In genomic region chr9:31281011-31281662, GRCm38 (mm10) we compare ENCODE assay signal across 8 mouse cellular contexts. TPM values are rescaled to one million over a fixed set of nuclear protein-coding genes. Genes with fewer than 3 reads are reported as not detected.
DNase-seq lines count a peak whose midpoint lies in the region; ATAC-seq and TF ChIP-seq lines count a peak whose summit lies in the region.

No protein-coding gene starts in this region.

- peak; percentile 79 for ATAC-seq in intestine, embryonic 14.5 days (replicated peaks; ENCODE audit: low FRiP score, low TSS enrichment, low read depth)
- ATAC-seq in liver, embryonic 15.5 days (ENCODE audit: insufficient read depth): peak; percentile 62
- ATAC-seq in neural tube, embryonic 12.5 days (ENCODE audit: low FRiP score, low read depth): peak; percentile 61

- peak overlapping the region; percentile 96 for H3K9ac ChIP-seq in intestine, embryonic 14.5 days (ENCODE audit: low read length)
- H3K9ac ChIP-seq in liver, embryonic 15.5 days: peak overlapping the region; percentile 98
- H3K9ac ChIP-seq in neural tube, embryonic 12.5 days: peak overlapping the region; percentile 95

- H3K27ac ChIP-seq in testis, adult 2 months (ENCODE audit: control insufficient read depth, insufficient read depth, low read depth, low read length): peak overlapping the region; percentile 100
- peak overlapping the region; percentile 100 for H3K27ac ChIP-seq in intestine, embryonic 14.5 days (ENCODE audit: low read depth)
- peak overlapping the region; percentile 97 for H3K27ac ChIP-seq in liver, embryonic 15.5 days (replicated peaks)
- peak overlapping the region; percentile 98 for H3K27ac ChIP-seq in neural tube, embryonic 12.5 days

- H3K9me3 ChIP-seq in intestine, embryonic 14.5 days (ENCODE audit: control insufficient read depth, low read length): no peaks in the 10 kb centered on the region
- no peaks in the 10 kb centered on the region for H3K9me3 ChIP-seq in liver, embryonic 15.5 days (replicated peaks)
- no peaks in the 10 kb centered on the region for H3K9me3 ChIP-seq in neural tube, embryonic 12.5 days

- H3K27me3 ChIP-seq in testis, adult 2 months (ENCODE audit: control insufficient read depth, insufficient read depth, low read length): no peaks in the 10 kb centered on the region
- H3K27me3 ChIP-seq in intestine, embryonic 14.5 days (replicated peaks; ENCODE audit: control insufficient read depth, insufficient read depth, low read length): no peaks in the 10 kb centered on the region
- H3K27me3 ChIP-seq in liver, embryonic 15.5 days: no peaks in the 10 kb centered on the region
- H3K27me3 ChIP-seq in neural tube, embryonic 12.5 days (replicated peaks): no peaks in the 10 kb centered on the region

- no peak for DNase-seq in testis, postnatal 14 days (ENCODE audit: low spot score)
- DNase-seq in cerebellum, adult 8-10 months: peak; percentile 88
- DNase-seq in gastrocnemius, postnatal 25 days: peak; percentile 87
- peak; percentile 87 for DNase-seq in intestine, embryonic 14.5 days (ENCODE audit: low spot score)
- no peak for DNase-seq in yolk sac, embryonic 10.5 days (ENCODE audit: low spot score)

- TF ChIP-seq CTCF in testis, adult 2 months (IDR thresholded peaks at IDR 0.05; ENCODE audit: control insufficient read depth, insufficient read depth, insufficient replicate concordance, low read depth, low read length): no peak

- peak overlapping the region; percentile 97 for H3K4me3 ChIP-seq in testis, adult 2 months (ENCODE audit: control insufficient read depth, low read depth, low read length)
- H3K4me3 ChIP-seq in intestine, embryonic 14.5 days (ENCODE audit: low read depth, low read length): peak overlapping the region; percentile 79
- peak overlapping the region; percentile 95 for H3K4me3 ChIP-seq in liver, embryonic 15.5 days (replicated peaks)
- peak overlapping the region; percentile 84 for H3K4me3 ChIP-seq in neural tube, embryonic 12.5 days

- H3K4me1 ChIP-seq in testis, adult 2 months (ENCODE audit: control insufficient read depth, insufficient read depth, low read length): peaks cover 19% of the 10 kb centered on the region
- peaks cover 11% of the 10 kb centered on the region for H3K4me1 ChIP-seq in intestine, embryonic 14.5 days (replicated peaks; ENCODE audit: control insufficient read depth, insufficient read depth, low read length)
- H3K4me1 ChIP-seq in liver, embryonic 15.5 days (replicated peaks): peaks cover 59% of the 10 kb centered on the region
- peaks cover 20% of the 10 kb centered on the region for H3K4me1 ChIP-seq in neural tube, embryonic 12.5 days

- H3K4me2 ChIP-seq in intestine, embryonic 14.5 days (ENCODE audit: low read length): peak overlapping the region; percentile 85
- H3K4me2 ChIP-seq in liver, embryonic 15.5 days: peak overlapping the region; percentile 85
- H3K4me2 ChIP-seq in neural tube, embryonic 12.5 days (replicated peaks): peak overlapping the region; percentile 66

- no peaks in the 10 kb centered on the region for H3K36me3 ChIP-seq in testis, adult 2 months (ENCODE audit: control insufficient read depth, insufficient read depth, low read length)
- no peaks in the 10 kb centered on the region for H3K36me3 ChIP-seq in intestine, embryonic 14.5 days (ENCODE audit: control insufficient read depth, insufficient read depth, low read length)
- H3K36me3 ChIP-seq in liver, embryonic 15.5 days (replicated peaks): no peaks in the 10 kb centered on the region
- peaks cover 2% of the 10 kb centered on the region; the same call in 1 of the 2 replicates for H3K36me3 ChIP-seq in neural tube, embryonic 12.5 days

- WGBS in intestine, embryonic 14.5 days: under 1% methylated on average over 60 of the region's 63 CpGs
- under 1% methylated on average over 63 of the region's 63 CpGs for WGBS in liver, embryonic 15.5 days (ENCODE audit: insufficient replicate concordance)
- under 1% methylated on average over 61 of the region's 63 CpGs for WGBS in neural tube, embryonic 12.5 days

- TF ChIP-seq POLR2A in testis, adult 2 months (IDR thresholded peaks at IDR 0.05; ENCODE audit: control insufficient read depth, low read depth, low read length): peak; percentile 76

RNA-seq across cellular contexts. Expression of gene Prdm10, which starts 0.8 kb away (rescaled TPM):
- polyA plus RNA-seq in testis, adult 2 months (2012; rRNA removed): 4.7 and 5.1 TPM in 2 replicates
- total RNA-seq in gastrocnemius, postnatal 25 days (2021): 1 to 10 TPM; 3.0 to 3.7 TPM
- 6.0 and 6.4 TPM in 2 replicates for polyA plus RNA-seq in intestine, embryonic 14.5 days (2014; fragmentation: Nextera tagmentation; extraction: Ambion mirVana)
- 2.3 and 3.0 TPM in 2 replicates for polyA plus RNA-seq in liver, embryonic 15.5 days (2015; fragmentation: Nextera tagmentation; extraction: Ambion mirVana)
- polyA plus RNA-seq in neural tube, embryonic 12.5 days (2016; fragmentation: Nextera tagmentation; extraction: Ambion mirVana): 6.5 and 8.0 TPM in 2 replicates

Comparison
In these comparisons a context has a peak if more than half of its experiments do, and no peak if none do; other contexts are left out.
1. DNase-seq: peak in cerebellum, adult 8-10 months (single experiment), gastrocnemius, postnatal 25 days (single experiment) and intestine, embryonic 14.5 days (single experiment); none in testis, postnatal 14 days (single experiment) and yolk sac, embryonic 10.5 days (single experiment).
2. Peak in every context shown above with its lines, with median percentiles within 50 percentile points of each other: H3K27ac ChIP-seq, H3K4me3 ChIP-seq, ATAC-seq, H3K4me2 ChIP-seq and H3K9ac ChIP-seq.